Mouse (Mus musculus) spleen, adult 10 weeks (tissue): Measurements from ENCODE around the gene Orc2. TPM values are rescaled to one million over a fixed set of nuclear protein-coding genes. Genes with fewer than 3 reads are reported as not detected.

Experiments
- polyA plus RNA-seq: library from polyadenylated mRNA; stranded (reverse); fragments of 350-450 nt; fragmentation: Illumina TruSeq; extraction: RNeasy Lipid Tissue Mini Kit (QIAGEN cat#74804); gene quantifications from one replicate; pipeline ENCODE4 v1.2.3, GENCODE M21; 2015; ENCODE audit warnings: low replicate concordance; ENCODE audit not compliant: insufficient read depth

Gene Orc2
- polyA plus RNA-seq: 38.9 TPM

GRCm38 (mm10) chr1:58504577-58505254, at the start of gene Orc2:
Gene Orc2 (minus strand): TSS chr1:58505109.

DNA sequence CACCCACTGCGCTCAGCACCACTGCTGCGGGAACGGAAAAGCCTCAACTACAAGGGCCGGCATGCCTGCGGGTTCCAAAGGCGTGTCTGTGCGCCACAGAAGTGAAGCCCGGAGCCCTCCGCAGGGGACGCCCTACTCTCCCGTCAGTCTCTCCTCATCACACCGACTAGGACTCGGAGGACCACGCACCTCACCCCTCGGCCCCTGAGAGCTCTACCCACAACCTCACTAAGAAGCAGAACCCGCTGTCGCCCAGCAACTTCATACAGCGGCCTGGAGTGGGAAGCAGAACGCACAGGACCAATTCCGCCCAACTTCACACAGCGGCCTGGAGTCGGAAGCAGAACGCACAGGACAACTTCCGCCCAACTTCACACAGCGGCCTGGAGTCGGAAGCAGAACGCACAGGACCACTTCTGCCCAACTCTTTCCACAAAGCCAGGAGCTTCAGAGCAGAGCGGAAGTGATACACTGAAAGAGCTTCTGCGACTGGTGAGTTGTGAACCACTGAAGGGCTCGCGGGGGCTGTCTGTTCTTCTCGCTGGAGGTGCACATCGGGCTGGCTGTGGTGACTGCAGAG, 59.7 kb downstream of the Orc2 start, which contains the start of the genes Nif3l1 and Ppil3:
TSS of gene Nif3l1 (plus strand) at position 9 of the 580 bp plus-strand sequence.
TSS of gene Ppil3 (minus strand) at position 344 of the 580 bp plus-strand sequence.

GRCm38 (mm10) chr1:58423371-58424248, 81.3 kb downstream of the Orc2 start, which contains the start of gene Clk1:
Gene Clk1 (minus strand): TSS chr1:58424066.

Other genes starting within 250 kb of the Orc2 start
- 0.06 TPM for gene Aox2, start 226.8 kb downstream of the Orc2 start, polyA plus RNA-seq
- 225 TPM for gene Bzw1, start 112.2 kb downstream of the Orc2 start, polyA plus RNA-seq
- 849 TPM for gene Clk1, start 81.0 kb downstream of the Orc2 start, polyA plus RNA-seq
- gene Nif3l1, start 60.0 kb downstream of the Orc2 start, polyA plus RNA-seq: 16.5 TPM
- 88.2 TPM for gene Ppil3, start 59.6 kb downstream of the Orc2 start, polyA plus RNA-seq
- 11.3 TPM for gene Fam126b, start 81.2 kb upstream of the Orc2 start, polyA plus RNA-seq
- gene Ndufb3, start 81.3 kb upstream of the Orc2 start, polyA plus RNA-seq: 103 TPM
- gene Als2cr12, start 190.9 kb upstream of the Orc2 start, polyA plus RNA-seq: 3.6 TPM
- gene Cflar, start 206.4 kb upstream of the Orc2 start, polyA plus RNA-seq: 128 TPM